Mouse (Mus musculus) neural tube, embryonic 13.5 days (tissue): Measurements from ENCODE around the gene Ssbp3. TPM values are rescaled to one million over a fixed set of nuclear protein-coding genes. Genes with fewer than 3 reads are reported as not detected.

Source experiments
- ATAC-seq: fragments of 200-750 bp; cut with Nextera tagmentation; 2 replicates; pipeline ENCODE4 v1.8.0; 2017; ENCODE audit warnings: low read depth, mild to moderate bottlenecking, moderate TSS enrichment, moderate library complexity
- H3K27ac ChIP-seq: fragments of 300-500 bp; sonication (generic); replicated peaks from 2 replicates; pipeline ENCODE4 v1.5.1; 2015; ENCODE audit warnings: moderate library complexity, mild to moderate bottlenecking, inconsistent platforms
- H3K27me3 ChIP-seq: fragments of 300-500 bp; sonication (generic); 2 replicates; pipeline ENCODE4 v1.6.1; 2015; ENCODE audit warnings: mild to moderate bottlenecking, inconsistent platforms
- H3K36me3 ChIP-seq: fragments of 300-500 bp; sonication (generic); 2 replicates; pipeline ENCODE4 v1.6.1; 2015; ENCODE audit warnings: mild to moderate bottlenecking, inconsistent platforms
- H3K4me1 ChIP-seq: fragments of 300-500 bp; sonication (generic); replicated peaks from 2 replicates; pipeline ENCODE4 v1.6.1; 2015; ENCODE audit warnings: inconsistent platforms
- H3K4me2 ChIP-seq: fragments of 300-500 bp; sonication (generic); 2 replicates; pipeline ENCODE4 v1.6.1; 2015; ENCODE audit warnings: inconsistent platforms, mild to moderate bottlenecking, moderate library complexity
- H3K4me3 ChIP-seq: fragments of 300-500 bp; sonication (generic); 2 replicates; pipeline ENCODE4 v1.5.1; 2015; ENCODE audit warnings: mild to moderate bottlenecking, inconsistent platforms
- H3K9ac ChIP-seq: fragments of 300-500 bp; sonication (generic); 2 replicates; pipeline ENCODE4 v1.6.1; 2015; ENCODE audit warnings: moderate library complexity, mild to moderate bottlenecking, inconsistent platforms
- H3K9me3 ChIP-seq: fragments of 300-500 bp; sonication (generic); 2 replicates; pipeline ENCODE4 v1.6.1; 2016; ENCODE audit warnings: inconsistent platforms
- WGBS: fragments of 180-500 bp; shearing (Covaris S2); methylation state at CpG from one replicate; pipeline ENCODE4 v1.1.7; 2015; 5-methylcytosine and 5-hydroxymethylcytosine counted together
- polyA plus RNA-seq: library from polyadenylated mRNA; unstranded; fragments of >200 nt; fragmentation: Nextera tagmentation; extraction: Ambion mirVana; gene quantifications from 2 replicates; pipeline ENCODE4 v1.2.1, GENCODE M21; 2015

Ssbp3 gene
- polyA plus RNA-seq, 1 experiment from 2014 or later: 186 TPM

GRCm38 (mm10) chr4:106983908-106984515, 73.5 kb downstream of the Ssbp3 start:
- WGBS: 37% methylated on average over 7 of the region's 7 CpGs

GRCm38 (mm10) chr4:106985289-106985688, 74.8 kb downstream of the Ssbp3 start:
- 44% methylated on average over 4 of the region's 4 CpGs for WGBS

More at GRCm38 (mm10) chr4:106983908-106984515, 73.5 kb downstream of the Ssbp3 start:
- Histone ChIP-seq H3K4me1 (peaks cover 100% of the 10 kb centered on the region), H3K27me3 (no peaks in the 10 kb centered on the region), H3K9ac (0 out of 2 replicates have a peak overlapping the region, but pooled peaks have one; percentile 36), H3K9me3 (no peaks in the 10 kb centered on the region), H3K27ac (0 out of 2 replicates have a peak overlapping the region, but pooled peaks have one; percentile 85), H3K36me3 (no peaks in the 10 kb centered on the region), H3K4me3 (no peak overlapping the region), H3K4me2 (no peak overlapping the region)
- ATAC-seq: no peak

GRCm38 (mm10) chr4:106985899-106986832, 75.7 kb downstream of the Ssbp3 start:
- Histone ChIP-seq H3K4me1 (peaks cover 99% of the 10 kb centered on the region), H3K36me3 (no peaks in the 10 kb centered on the region), H3K9ac (peak overlapping the region; percentile 52), H3K9me3 (no peaks in the 10 kb centered on the region), H3K27me3 (no peaks in the 10 kb centered on the region), H3K4me3 (no peak overlapping the region), H3K27ac (peak overlapping the region; percentile 85), H3K4me2 (peak overlapping the region; percentile 23; the same call in 1 of the 2 replicates)
- ATAC-seq: peak; percentile 30; the same call in 1 of the 2 replicates
- WGBS: 15% methylated on average over 15 of the region's 15 CpGs

More at GRCm38 (mm10) chr4:106985289-106985688, 74.8 kb downstream of the Ssbp3 start:
- Histone ChIP-seq H3K4me3 (no peak overlapping the region), H3K27me3 (no peaks in the 10 kb centered on the region), H3K4me1 (peaks cover 100% of the 10 kb centered on the region), H3K36me3 (no peaks in the 10 kb centered on the region), H3K4me2 (no peak overlapping the region), H3K9me3 (no peaks in the 10 kb centered on the region), H3K9ac (no peak overlapping the region), H3K27ac (peak overlapping the region; percentile 85)
- no peak for ATAC-seq

GRCm38 (mm10) chr4:106987725-106988364, 77.3 kb downstream of the Ssbp3 start:
- 20% methylated on average over 7 of the region's 7 CpGs for WGBS
- no peak overlapping the region for H3K4me3 ChIP-seq
- H3K27ac ChIP-seq: peak overlapping the region; percentile 85

GRCm38 (mm10) chr4:106988886-106989225, 78.4 kb downstream of the Ssbp3 start:
- ATAC-seq: no peak; the same call in 1 of the 2 replicates
- Histone ChIP-seq H3K27ac (peak overlapping the region; percentile 85), H3K4me1 (peaks cover 99% of the 10 kb centered on the region), H3K27me3 (no peaks in the 10 kb centered on the region), H3K4me3 (no peak overlapping the region), H3K9ac (peak overlapping the region; percentile 41; the same call in 1 of the 2 replicates), H3K4me2 (0 out of 2 replicates have a peak overlapping the region, but pooled peaks have one; percentile 9), H3K9me3 (no peaks in the 10 kb centered on the region), H3K36me3 (no peaks in the 10 kb centered on the region)
- WGBS: 30% methylated on average over 6 of the region's 6 CpGs

More at GRCm38 (mm10) chr4:106987725-106988364, 77.3 kb downstream of the Ssbp3 start:
- H3K36me3 ChIP-seq: no peaks in the 10 kb centered on the region
- H3K4me1 ChIP-seq: peaks cover 99% of the 10 kb centered on the region
- no peaks in the 10 kb centered on the region for H3K9me3 ChIP-seq
- no peak for ATAC-seq
- 0 out of 2 replicates have a peak overlapping the region, but pooled peaks have one; percentile 12 for H3K9ac ChIP-seq
- H3K4me2 ChIP-seq: 0 out of 2 replicates have a peak overlapping the region, but pooled peaks have one; percentile 9
- no peaks in the 10 kb centered on the region for H3K27me3 ChIP-seq

- no peaks in the 10 kb centered on the region for H3K36me3 ChIP-seq
- no peaks in the 10 kb centered on the region for H3K9me3 ChIP-seq
- H3K4me3 ChIP-seq: no peak overlapping the region
- H3K9ac ChIP-seq: peak overlapping the region; percentile 41; the same call in 1 of the 2 replicates
- H3K27me3 ChIP-seq: no peaks in the 10 kb centered on the region
- H3K4me2 ChIP-seq: 0 out of 2 replicates have a peak overlapping the region, but pooled peaks have one; percentile 9
- peaks cover 99% of the 10 kb centered on the region for H3K4me1 ChIP-seq
- 0 out of 2 replicates have a peak, but pooled peaks have one; percentile 17 for ATAC-seq
- H3K27ac ChIP-seq: peak overlapping the region; percentile 85
- WGBS: 11% methylated on average over 10 of the region's 10 CpGs
Measured at GRCm38 (mm10) chr4:106989226-106989983, 78.9 kb downstream of the Ssbp3 start.

- no peak for ATAC-seq
- peaks cover 99% of the 10 kb centered on the region for H3K4me1 ChIP-seq
- no peaks in the 10 kb centered on the region for H3K9me3 ChIP-seq
- 86% methylated on average over 5 of the region's 5 CpGs for WGBS
- 0 out of 2 replicates have a peak overlapping the region, but pooled peaks have one; percentile 20 for H3K27ac ChIP-seq
- H3K36me3 ChIP-seq: no peaks in the 10 kb centered on the region
- no peaks in the 10 kb centered on the region for H3K27me3 ChIP-seq
- no peak overlapping the region for H3K9ac ChIP-seq
- H3K4me3 ChIP-seq: no peak overlapping the region
- H3K4me2 ChIP-seq: no peak overlapping the region
Measured at GRCm38 (mm10) chr4:106993053-106993452, 82.6 kb downstream of the Ssbp3 start.

DNA sequence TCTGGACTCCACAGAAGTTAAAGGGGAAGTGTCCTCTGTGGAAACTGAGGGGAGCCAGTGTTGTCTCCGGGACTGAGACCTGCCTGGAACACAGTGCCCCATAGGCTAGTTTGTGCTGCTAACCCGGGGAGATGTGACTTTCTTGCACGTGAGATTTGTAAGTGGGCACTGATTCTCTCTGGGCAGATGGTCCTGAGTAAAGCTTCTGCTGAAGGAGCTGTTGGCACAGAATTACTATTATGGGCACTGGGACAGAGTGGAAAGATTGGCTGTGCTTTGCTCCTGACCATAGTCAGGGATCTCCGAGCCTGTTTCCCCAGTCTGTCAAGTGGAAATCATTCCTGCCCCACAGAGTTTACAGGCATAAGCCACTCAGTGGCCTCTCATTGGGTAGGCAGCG, 83.8 kb downstream of the Ssbp3 start:
- 0 out of 2 replicates have a peak overlapping the region, but pooled peaks have one; percentile 20 for H3K27ac ChIP-seq
- H3K9ac ChIP-seq: no peak overlapping the region
- ATAC-seq: no peak
- H3K4me3 ChIP-seq: no peak overlapping the region
- no peaks in the 10 kb centered on the region for H3K27me3 ChIP-seq
- 88% methylated on average over 5 of the region's 5 CpGs for WGBS
- peaks cover 98% of the 10 kb centered on the region for H3K4me1 ChIP-seq
- no peaks in the 10 kb centered on the region for H3K9me3 ChIP-seq
- no peak overlapping the region for H3K4me2 ChIP-seq
- H3K36me3 ChIP-seq: no peaks in the 10 kb centered on the region

DNA sequence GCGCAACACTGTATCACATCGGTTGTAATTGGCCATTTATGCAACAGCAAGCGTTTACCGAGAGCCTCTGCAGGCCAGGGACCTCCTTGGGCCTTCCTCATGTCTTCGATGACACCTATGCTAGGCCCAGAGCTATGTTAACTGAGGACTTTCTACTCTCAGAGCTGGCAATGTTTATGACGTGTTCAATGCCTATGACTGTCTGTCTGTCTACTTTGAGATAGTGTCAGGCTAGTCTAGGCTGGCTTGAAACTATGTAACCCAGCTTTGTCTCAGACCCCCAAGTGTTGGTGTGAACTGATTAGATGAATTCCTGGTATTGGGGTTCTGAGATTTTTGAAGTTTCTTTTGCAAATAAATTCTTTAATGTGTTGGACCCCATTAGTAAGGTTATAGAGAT, 84.6 kb downstream of the Ssbp3 start:
- H3K4me1 ChIP-seq: peaks cover 98% of the 10 kb centered on the region
- WGBS: 77% methylated on average over 6 of the region's 6 CpGs

GRCm38 (mm10) chr4:106995513-106995912, 85.0 kb downstream of the Ssbp3 start:
- 0 out of 2 replicates have a peak overlapping the region, but pooled peaks have one; percentile 46 for H3K27ac ChIP-seq

More for the DNA sequence above, 84.6 kb downstream of the Ssbp3 start:
- Histone ChIP-seq H3K4me2 (no peak overlapping the region), H3K9me3 (no peaks in the 10 kb centered on the region), H3K27ac (no peak overlapping the region), H3K4me3 (no peak overlapping the region), H3K36me3 (no peaks in the 10 kb centered on the region), H3K9ac (no peak overlapping the region), H3K27me3 (no peaks in the 10 kb centered on the region)
- ATAC-seq: no peak

More at GRCm38 (mm10) chr4:106995513-106995912, 85.0 kb downstream of the Ssbp3 start:
- peaks cover 98% of the 10 kb centered on the region for H3K4me1 ChIP-seq
- no peaks in the 10 kb centered on the region for H3K27me3 ChIP-seq
- ATAC-seq: no peak
- H3K9me3 ChIP-seq: no peaks in the 10 kb centered on the region
- H3K36me3 ChIP-seq: no peaks in the 10 kb centered on the region
- no peak overlapping the region for H3K9ac ChIP-seq
- no peak overlapping the region for H3K4me2 ChIP-seq
- 88% methylated on average over 5 of the region's 5 CpGs for WGBS
- H3K4me3 ChIP-seq: no peak overlapping the region
